10 mouse cellular contexts compared by ENCODE assay signal in genomic region chr2:27691139-27691720, GRCm38 (mm10). TPM values are rescaled to one million over a fixed set of nuclear protein-coding genes. Genes with fewer than 3 reads are reported as not detected.
DNase-seq lines count a peak whose midpoint lies in the region; ATAC-seq and TF ChIP-seq lines count a peak whose summit lies in the region.
"Had no signal": no experiment of that assay in that cellular context is flagged by ENCODE, and none has a peak within 500 bp of the region (broad histone marks: within the 10 kb centered on the region; RNA-seq: fewer than 3 reads in every experiment).

No protein-coding gene starts in this region.

- peaks cover 73 to 82% of the 10 kb centered on the region in 2 experiments for H3K4me1 ChIP-seq in heart, embryonic 14.5 days (ENCODE audit: control insufficient read depth in 2 of 2, insufficient read depth in 2 of 2, low read length in 2 of 2)
- peaks cover 6% of the 10 kb centered on the region; the same call in 1 of the 2 replicates for H3K4me1 ChIP-seq in midbrain, embryonic 16.5 days (ENCODE audit: control insufficient read depth, insufficient read depth, low read length)
- H3K4me1 ChIP-seq in midbrain, embryonic 13.5 days (replicated peaks), result peaks cover 20% of the 10 kb centered on the region
- peaks cover 56% of the 10 kb centered on the region for H3K4me1 ChIP-seq in limb, embryonic 12.5 days (replicated peaks)
- H3K4me1 ChIP-seq in stomach, postnatal 0 days (replicated peaks; ENCODE audit: control insufficient read depth, insufficient read depth), result peaks cover 11% of the 10 kb centered on the region

- H3K4me2 ChIP-seq in heart, embryonic 14.5 days (ENCODE audit: low read length), result no peak overlapping the region
- no peak overlapping the region for H3K4me2 ChIP-seq in midbrain, embryonic 16.5 days (ENCODE audit: low read length)
- no peak overlapping the region for H3K4me2 ChIP-seq in midbrain, embryonic 13.5 days (replicated peaks)
- no peak overlapping the region for H3K4me2 ChIP-seq in limb, embryonic 12.5 days
- H3K4me2 ChIP-seq in stomach, postnatal 0 days (replicated peaks; ENCODE audit: low read depth), result no peak overlapping the region

- no peak for TF ChIP-seq EP300 in stomach, postnatal 0 days (optimal IDR thresholded peaks at IDR 0.05)

- peak overlapping the region; percentile 64 to 76 for H3K27ac ChIP-seq in heart, embryonic 14.5 days (replicated peaks in 1 of 2; ENCODE audit: control insufficient read depth in 1 of 2, insufficient read depth in 1 of 2, low read depth in 2 of 2, low read length in 2 of 2)
- no peak overlapping the region for H3K27ac ChIP-seq in midbrain, embryonic 16.5 days (ENCODE audit: low read length)
- no peak overlapping the region for H3K27ac ChIP-seq in midbrain, embryonic 13.5 days
- H3K27ac ChIP-seq in limb, embryonic 12.5 days, result 0 out of 2 replicates have a peak overlapping the region, but pooled peaks have one; percentile 41
- H3K27ac ChIP-seq in stomach, postnatal 0 days (replicated peaks), result peak overlapping the region; percentile 78

- no peak for TF ChIP-seq CTCF in stomach, postnatal 0 days (IDR thresholded peaks at IDR 0.05; ENCODE audit: low read depth)

- 0 out of 2 replicates have a peak overlapping the region, but pooled peaks have one; percentile 13 for H3K9ac ChIP-seq in heart, embryonic 14.5 days (ENCODE audit: low read length)
- H3K9ac ChIP-seq in midbrain, embryonic 16.5 days (ENCODE audit: low read depth, low read length), result 0 out of 2 replicates have a peak overlapping the region, but pooled peaks have one; percentile 16
- H3K9ac ChIP-seq in midbrain, embryonic 13.5 days (replicated peaks), result no peak overlapping the region
- H3K9ac ChIP-seq in limb, embryonic 12.5 days (replicated peaks), result no peak overlapping the region
- no peak overlapping the region for H3K9ac ChIP-seq in stomach, postnatal 0 days (ENCODE audit: low read length)

- no peak overlapping the region for H3K4me3 ChIP-seq in heart, embryonic 14.5 days (ENCODE audit: control insufficient read depth in 1 of 2, insufficient read depth in 1 of 2, low read depth in 1 of 2, low read length in 2 of 2)
- H3K4me3 ChIP-seq in midbrain, embryonic 16.5 days (ENCODE audit: low read depth, low read length), result no peak overlapping the region
- H3K4me3 ChIP-seq in midbrain, embryonic 13.5 days (replicated peaks), result no peak overlapping the region
- no peak overlapping the region for H3K4me3 ChIP-seq in limb, embryonic 12.5 days (replicated peaks)
- no peak overlapping the region for H3K4me3 ChIP-seq in stomach, postnatal 0 days (ENCODE audit: low read depth, low read length)

- no peaks in the 10 kb centered on the region for H3K36me3 ChIP-seq in heart, embryonic 14.5 days (ENCODE audit: control insufficient read depth, insufficient read depth, low read length)
- no peaks in the 10 kb centered on the region for H3K36me3 ChIP-seq in midbrain, embryonic 16.5 days (ENCODE audit: control insufficient read depth, insufficient read depth, low read length)
- H3K36me3 ChIP-seq in midbrain, embryonic 13.5 days, result no peaks in the 10 kb centered on the region
- H3K36me3 ChIP-seq in limb, embryonic 12.5 days, result no peaks in the 10 kb centered on the region
- H3K36me3 ChIP-seq in stomach, postnatal 0 days (ENCODE audit: control insufficient read depth, insufficient read depth, low read length), result no peaks in the 10 kb centered on the region

- DNase-seq in heart, adult 9 months (ENCODE audit: low spot score in 2 of 2), result no peak
- DNase-seq in stomach, postnatal 0 days (ENCODE audit: low spot score), result peak; percentile 50
- DNase-seq in thymus, postnatal 10 days (ENCODE audit: low spot score in 2 of 2), result no peak
- no peak for DNase-seq in layer of hippocampus, adult 8-10 months (ENCODE audit: low spot score in 2 of 2)
- DNase-seq: right cerebral cortex, postnatal 25 days; thymus, adult 2 months had no signal

- H3K9me3 ChIP-seq in heart, embryonic 14.5 days (ENCODE audit: control insufficient read depth, low read length), result no peaks in the 10 kb centered on the region
- H3K9me3 ChIP-seq in midbrain, embryonic 16.5 days (replicated peaks; ENCODE audit: control insufficient read depth, low read length, poor library complexity, severe bottlenecking), result no peaks in the 10 kb centered on the region
- no peaks in the 10 kb centered on the region for H3K9me3 ChIP-seq in midbrain, embryonic 13.5 days
- H3K9me3 ChIP-seq in limb, embryonic 12.5 days, result no peaks in the 10 kb centered on the region
- no peaks in the 10 kb centered on the region for H3K9me3 ChIP-seq in stomach, postnatal 0 days (ENCODE audit: control insufficient read depth, low read length)

- WGBS in heart, embryonic 14.5 days, result 80% methylated on average over 14 of the region's 14 CpGs
- 79% methylated on average over 14 of the region's 14 CpGs for WGBS in midbrain, embryonic 16.5 days
- WGBS in midbrain, embryonic 13.5 days, result 77% methylated on average over 14 of the region's 14 CpGs
- WGBS in limb, embryonic 12.5 days, result 72% methylated on average over 14 of the region's 14 CpGs
- 52% methylated on average over 14 of the region's 14 CpGs for WGBS in stomach, postnatal 0 days

- H3K27me3 ChIP-seq in heart, embryonic 14.5 days (ENCODE audit: control insufficient read depth, insufficient read depth, low read length), result no peaks in the 10 kb centered on the region
- no peaks in the 10 kb centered on the region for H3K27me3 ChIP-seq in midbrain, embryonic 16.5 days (ENCODE audit: control insufficient read depth, insufficient read depth, low read depth, low read length)
- H3K27me3 ChIP-seq in midbrain, embryonic 13.5 days, result no peaks in the 10 kb centered on the region
- H3K27me3 ChIP-seq in limb, embryonic 12.5 days, result no peaks in the 10 kb centered on the region
- H3K27me3 ChIP-seq in stomach, postnatal 0 days (ENCODE audit: control insufficient read depth, insufficient read depth, low read length), result no peaks in the 10 kb centered on the region

- ATAC-seq in heart, embryonic 14.5 days (ENCODE audit: insufficient number of reproducible peaks, insufficient read depth, low FRiP score, low read depth), result no peak
- no peak for ATAC-seq in midbrain, embryonic 16.5 days
- no peak for ATAC-seq in midbrain, embryonic 13.5 days
- no peak for ATAC-seq in limb, embryonic 12.5 days (ENCODE audit: insufficient number of reproducible peaks, insufficient read depth, low FRiP score, low TSS enrichment, low read depth)
- peak; percentile 38; the same call in 1 of the 2 replicates for ATAC-seq in stomach, postnatal 0 days (ENCODE audit: low FRiP score, low TSS enrichment)

RNA-seq across cellular contexts. Expression of gene Rxra, which starts 15.0 kb away (rescaled TPM):
- 5.2 and 5.7 TPM in 2 replicates for polyA plus RNA-seq in heart, embryonic 14.5 days (2014; fragmentation: Nextera tagmentation; extraction: Ambion mirVana)
- 2.5 and 2.8 TPM in 2 replicates for polyA plus RNA-seq in midbrain, embryonic 16.5 days (2015; fragmentation: Nextera tagmentation; extraction: Ambion mirVana)
- 4.0 and 4.4 TPM in 2 replicates for polyA plus RNA-seq in midbrain, embryonic 13.5 days (2015; fragmentation: Nextera tagmentation; extraction: Ambion mirVana)
- 15.3 and 15.7 TPM in 2 replicates for polyA plus RNA-seq in limb, embryonic 12.5 days (2016; fragmentation: Nextera tagmentation; extraction: Ambion mirVana)
- 8.7 and 10.5 TPM in 2 replicates for polyA plus RNA-seq in stomach, postnatal 0 days (2015; fragmentation: Nextera tagmentation; extraction: Ambion mirVana)
- total RNA-seq in layer of hippocampus, adult 8-10 months (2022), result 10 to 100 TPM; 31.6 to 33.9 (median 32.9) TPM

Comparison
In these comparisons a context has a peak if more than half of its experiments do, and no peak if none do; other contexts are left out.
1. H3K9ac ChIP-seq: peak in heart, embryonic 14.5 days (single experiment) and midbrain, embryonic 16.5 days (single experiment); none in midbrain, embryonic 13.5 days (single experiment), limb, embryonic 12.5 days (single experiment) and stomach, postnatal 0 days (single experiment).
2. H3K27ac ChIP-seq: peak in heart, embryonic 14.5 days (2 of 2), limb, embryonic 12.5 days (single experiment) and stomach, postnatal 0 days (single experiment); none in midbrain, embryonic 16.5 days (single experiment) and midbrain, embryonic 13.5 days (single experiment).